Comparison of ENCODE assay signal across 25 mouse cellular contexts in genomic region chr10:15993275-15993674, GRCm38 (mm10).
A peak's percentile ranks its signal among the peaks of the same experiment; 100 is the strongest.
DNase-seq lines count a peak whose midpoint lies in the region; ATAC-seq and TF ChIP-seq lines count a peak whose summit lies in the region.
"Had no signal": no experiment of that assay in that cellular context is flagged by ENCODE, and none has a peak within 500 bp of the region (broad histone marks: within the 10 kb centered on the region; RNA-seq: fewer than 3 reads in every experiment).

No protein-coding gene starts in this region.

- H3K9ac ChIP-seq in MEL (ENCODE audit: control insufficient read depth, low read depth, low read length, poor library complexity, severe bottlenecking) = no peak overlapping the region
- H3K9ac ChIP-seq in midbrain, embryonic 13.5 days (replicated peaks) = no peak overlapping the region
- H3K9ac ChIP-seq in stomach, postnatal 0 days (ENCODE audit: low read length) = no peak overlapping the region
- H3K9ac ChIP-seq in liver, embryonic 12.5 days = no peak overlapping the region
- H3K9ac ChIP-seq: embryonic facial prominence, embryonic 13.5 days; embryonic facial prominence, embryonic 15.5 days; forebrain, embryonic 12.5 days had no signal

- TF ChIP-seq RAD21 in MEL (IDR thresholded peaks at IDR 0.05; ENCODE audit: low read depth, low read length) = no peak

- no peaks in the 10 kb centered on the region for H3K79me2 ChIP-seq in MEL (ENCODE audit: control insufficient read depth, insufficient read depth, low read length, poor library complexity)

- H3K4me2 ChIP-seq in midbrain, embryonic 13.5 days (replicated peaks) = no peak overlapping the region
- H3K4me2 ChIP-seq in stomach, postnatal 0 days (replicated peaks; ENCODE audit: low read depth) = no peak overlapping the region
- no peak overlapping the region for H3K4me2 ChIP-seq in liver, embryonic 12.5 days
- H3K4me2 ChIP-seq: embryonic facial prominence, embryonic 13.5 days; embryonic facial prominence, embryonic 15.5 days; forebrain, embryonic 12.5 days had no signal

- no peak for TF ChIP-seq EP300 in MEL (IDR thresholded peaks at IDR 0.05; ENCODE audit: low read depth in 1 of 2, low read length in 2 of 2)
- no peak for TF ChIP-seq EP300 in stomach, postnatal 0 days (optimal IDR thresholded peaks at IDR 0.05)

- TF ChIP-seq CTCF in MEL (IDR thresholded peaks at IDR 0.05 in 2 of 3, conservative IDR thresholded peaks at IDR 0.05 in 1 of 3; ENCODE audit: control insufficient read depth in 1 of 3, insufficient read depth in 1 of 3, low read depth in 2 of 3, low read length in 3 of 3, poor library complexity in 1 of 3, severe bottlenecking in 1 of 3) = no peak
- TF ChIP-seq CTCF in stomach, postnatal 0 days (IDR thresholded peaks at IDR 0.05; ENCODE audit: low read depth) = no peak

- no peaks in the 10 kb centered on the region for H3K27me3 ChIP-seq in MEL (ENCODE audit: control insufficient read depth in 1 of 2, insufficient read depth in 2 of 2, low read length in 2 of 2)
- H3K27me3 ChIP-seq in midbrain, embryonic 13.5 days = no peaks in the 10 kb centered on the region
- no peaks in the 10 kb centered on the region for H3K27me3 ChIP-seq in stomach, postnatal 0 days (ENCODE audit: control insufficient read depth, insufficient read depth, low read length)
- H3K27me3 ChIP-seq in liver, embryonic 12.5 days (replicated peaks) = no peaks in the 10 kb centered on the region
- H3K27me3 ChIP-seq: CH12.LX; embryonic facial prominence, embryonic 13.5 days; embryonic facial prominence, embryonic 15.5 days; forebrain, embryonic 12.5 days had no signal

- H3K27ac ChIP-seq in MEL (ENCODE audit: control insufficient read depth, low read depth, low read length) = no peak overlapping the region
- no peak overlapping the region for H3K27ac ChIP-seq in midbrain, embryonic 13.5 days
- no peak overlapping the region for H3K27ac ChIP-seq in stomach, postnatal 0 days (replicated peaks)
- H3K27ac ChIP-seq in liver, embryonic 12.5 days = no peak overlapping the region
- H3K27ac ChIP-seq: embryonic facial prominence, embryonic 13.5 days; embryonic facial prominence, embryonic 15.5 days; forebrain, embryonic 10.5 days; forebrain, embryonic 12.5 days had no signal

- no peaks in the 10 kb centered on the region for H3K4me1 ChIP-seq in MEL (ENCODE audit: control insufficient read depth in 1 of 2, insufficient read depth in 2 of 2, low read length in 2 of 2)
- H3K4me1 ChIP-seq in midbrain, embryonic 13.5 days (replicated peaks) = no peaks in the 10 kb centered on the region
- H3K4me1 ChIP-seq in stomach, postnatal 0 days (replicated peaks; ENCODE audit: control insufficient read depth, insufficient read depth) = no peaks in the 10 kb centered on the region
- no peaks in the 10 kb centered on the region for H3K4me1 ChIP-seq in liver, embryonic 12.5 days
- H3K4me1 ChIP-seq: embryonic facial prominence, embryonic 13.5 days; embryonic facial prominence, embryonic 15.5 days; forebrain, embryonic 10.5 days; forebrain, embryonic 12.5 days had no signal

- peak; percentile 50 for ATAC-seq in granulocyte monocyte progenitor cell, adult 5-6 weeks (replicated peaks; ENCODE audit: poor library complexity, severe bottlenecking)
- ATAC-seq in midbrain, embryonic 13.5 days = no peak
- ATAC-seq in stomach, postnatal 0 days (ENCODE audit: low FRiP score, low TSS enrichment) = no peak
- ATAC-seq in liver, embryonic 12.5 days = no peak
- ATAC-seq: CD4-positive, CD25-positive, alpha-beta regulatory T cell, adult 4 months; forebrain, embryonic 14.5 days; forebrain, embryonic 16.5 days had no signal

- TF ChIP-seq POLR2A in MEL (IDR thresholded peaks at IDR 0.05; ENCODE audit: control insufficient read depth in 1 of 2, insufficient read depth in 1 of 2, low read depth in 1 of 2, low read length in 2 of 2, poor library complexity in 1 of 2) = no peak

- no peaks in the 10 kb centered on the region; a peak in 2 of 4 replicates for H3K36me3 ChIP-seq in MEL (ENCODE audit: control insufficient read depth in 1 of 2, insufficient read depth in 2 of 2, low read length in 2 of 2)
- H3K36me3 ChIP-seq in midbrain, embryonic 13.5 days = no peaks in the 10 kb centered on the region
- no peaks in the 10 kb centered on the region for H3K36me3 ChIP-seq in stomach, postnatal 0 days (ENCODE audit: control insufficient read depth, insufficient read depth, low read length)
- H3K36me3 ChIP-seq in liver, embryonic 12.5 days = no peaks in the 10 kb centered on the region
- H3K36me3 ChIP-seq: embryonic facial prominence, embryonic 13.5 days; embryonic facial prominence, embryonic 15.5 days; forebrain, embryonic 10.5 days; forebrain, embryonic 12.5 days; G1E had no signal

- peak; percentile 11 for DNase-seq in MEL (ENCODE audit: low read depth, low spot score)
- no peak for DNase-seq in stomach, postnatal 0 days (ENCODE audit: low spot score)
- DNase-seq: adrenal gland, adult 2 months; adrenal gland, postnatal 10 days; adrenal gland, postnatal 25 days; B cell, adult 2 months; cerebellum, adult 11 months; cerebellum, adult 18-20 months; cerebellum, adult 8-10 months; cerebellum, postnatal 10 days; cerebellum, postnatal 25 days; embryo, embryonic 11 days had no signal

- 96% methylated on average over 2 of the region's 2 CpGs for WGBS in midbrain, embryonic 13.5 days
- WGBS in stomach, postnatal 0 days = 93% methylated on average over 2 of the region's 2 CpGs
- WGBS in liver, embryonic 12.5 days (ENCODE audit: insufficient replicate concordance) = 40% methylated on average over 2 of the region's 2 CpGs

- no peaks in the 10 kb centered on the region for H3K9me3 ChIP-seq in MEL (replicated peaks; ENCODE audit: insufficient read depth, low read length)
- no peaks in the 10 kb centered on the region for H3K9me3 ChIP-seq in midbrain, embryonic 13.5 days
- no peaks in the 10 kb centered on the region for H3K9me3 ChIP-seq in stomach, postnatal 0 days (ENCODE audit: control insufficient read depth, low read length)
- no peaks in the 10 kb centered on the region for H3K9me3 ChIP-seq in liver, embryonic 12.5 days (replicated peaks)
- H3K9me3 ChIP-seq: embryonic facial prominence, embryonic 13.5 days; embryonic facial prominence, embryonic 15.5 days; forebrain, embryonic 10.5 days; forebrain, embryonic 12.5 days; G1E had no signal

- no peak overlapping the region for H3K4me3 ChIP-seq in MEL (ENCODE audit: control insufficient read depth in 1 of 2, insufficient read depth in 1 of 2, low read depth in 2 of 2, low read length in 2 of 2)
- H3K4me3 ChIP-seq in midbrain, embryonic 13.5 days (replicated peaks) = no peak overlapping the region
- H3K4me3 ChIP-seq in stomach, postnatal 0 days (ENCODE audit: low read depth, low read length) = no peak overlapping the region
- H3K4me3 ChIP-seq in liver, embryonic 12.5 days = no peak overlapping the region
- H3K4me3 ChIP-seq: embryonic facial prominence, embryonic 13.5 days; embryonic facial prominence, embryonic 15.5 days; erythroblast, embryonic 14.5 days; forebrain, embryonic 10.5 days; forebrain, embryonic 12.5 days had no signal

TF ChIP-seq in MEL, 35 proteins besides CTCF, POLR2A, EP300 and RAD21:
- no peak for TF ChIP-seq MXI1 (IDR thresholded peaks at IDR 0.05; ENCODE audit: low read depth, low read length)
- no peak for TF ChIP-seq MYB (IDR thresholded peaks at IDR 0.05; ENCODE audit: low read depth, low read length)
- no peak for TF ChIP-seq TBP (IDR thresholded peaks at IDR 0.05; ENCODE audit: low read depth, low read length)
- TF ChIP-seq E2F4 (IDR thresholded peaks at IDR 0.05; ENCODE audit: borderline replicate concordance, low read depth, low read length) = no peak
TF ChIP-seq in MEL: peak in this region for 0.
